Mouse (Mus musculus): ENCODE results near the gene Clec5a. TPM values are rescaled to one million over a fixed set of nuclear protein-coding genes. Genes with fewer than 3 reads are reported as not detected.
A peak's percentile ranks its signal among the peaks of the same experiment; 100 is the strongest.
"Not testable (repeated sequence)": the region's sequence is repeated elsewhere in the genome, so short reads cannot be mapped to it uniquely, and the experiment has no call there.

Clec5a gene
- under 1 TPM; 0.44 to 0.50 TPM for total RNA-seq (2021)

GRCm38 (mm10) chr6:40585645-40586044 is at the start of gene Clec5a:
TSS of gene Clec5a (minus strand) at chr6:40585821.
- no peak for DNase-seq
- intact Hi-C loops (cut with DNase I): no loop called here

- no peak for DNase-seq
- intact Hi-C loops (cut with DNase I): no loop called here
Observed at GRCm38 (mm10) chr6:40634640-40635071, 49.0 kb upstream of the Clec5a start.

GRCm38 (mm10) chr6:40628406-40629000 is 42.9 kb upstream of the Clec5a start, which contains the start of gene Mgam:
TSS of gene Mgam (plus strand) at chr6:40628831.
- intact Hi-C loops (cut with DNase I): no loop called here
- no peak for DNase-seq

- intact Hi-C loops (cut with DNase I): no loop called here
- no peak for DNase-seq
Observed at GRCm38 (mm10) chr6:40626111-40626510, 40.5 kb upstream of the Clec5a start.

GRCm38 (mm10) chr6:40617965-40618364 is 32.3 kb upstream of the Clec5a start:
- peak; percentile 74 for DNase-seq
- intact Hi-C loops (cut with DNase I): loop anchor here (2.0 to 10.0 kb wide), 2 partner anchors 71 to 227 kb away; no protein-coding TSS in a partner anchor

GRCm38 (mm10) chr6:40613260-40613852 is 27.7 kb upstream of the Clec5a start, which contains the start of gene Tas2r138:
TSS of gene Tas2r138 (minus strand) at chr6:40613310.
- no peak for DNase-seq
- intact Hi-C loops (cut with DNase I): loop anchor here (10.0 kb wide), 1 partner anchor 231 kb away; no protein-coding TSS in a partner anchor

- peak; percentile 9 for DNase-seq
- intact Hi-C loops (cut with DNase I): loop anchor here (10.0 kb wide), 1 partner anchor 235 kb away; no protein-coding TSS in a partner anchor
Observed at GRCm38 (mm10) chr6:40610244-40610643, 24.6 kb upstream of the Clec5a start.

GRCm38 (mm10) chr6:40607431-40607830 is 21.8 kb upstream of the Clec5a start:
- DNase-seq: peak; percentile 15
- intact Hi-C loops (cut with DNase I): no loop called here

- intact Hi-C loops (cut with DNase I); DNase-seq: not testable (repeated sequence)
Observed at GRCm38 (mm10) chr6:40598546-40598945, 12.9 kb upstream of the Clec5a start.

- no peak for DNase-seq
- intact Hi-C loops (cut with DNase I): no loop called here
Observed at GRCm38 (mm10) chr6:40594804-40595550, 9.4 kb upstream of the Clec5a start.

- intact Hi-C loops (cut with DNase I): no loop called here
- DNase-seq: no peak
Observed at GRCm38 (mm10) chr6:40588346-40588745, 2.7 kb upstream of the Clec5a start.

GRCm38 (mm10) chr6:40584336-40584735 is 1.3 kb downstream of the Clec5a start:
- intact Hi-C loops (cut with DNase I): no loop called here
- no peak for DNase-seq

- intact Hi-C loops (cut with DNase I): no loop called here
- DNase-seq: no peak
Observed at GRCm38 (mm10) chr6:40576305-40576704, 9.3 kb downstream of the Clec5a start.

GRCm38 (mm10) chr6:40573618-40574017 is 12.0 kb downstream of the Clec5a start:
- intact Hi-C loops (cut with DNase I): no loop called here
- DNase-seq: no peak

GRCm38 (mm10) chr6:40569187-40569586 is 16.4 kb downstream of the Clec5a start, which contains the start of gene Olfr460:
TSS of gene Olfr460 (plus strand) at chr6:40569487.
- intact Hi-C loops (cut with DNase I): no loop called here
- no peak for DNase-seq

- DNase-seq: no peak
Observed at GRCm38 (mm10) chr6:40554950-40555349, 30.7 kb downstream of the Clec5a start, which contains the start of gene Olfr461. TSS of gene Olfr461 (minus strand) at chr6:40555050.

GRCm38 (mm10) chr6:40544690-40545089 is 40.9 kb downstream of the Clec5a start:
- no peak for DNase-seq
- intact Hi-C loops (cut with DNase I): no loop called here

More at GRCm38 (mm10) chr6:40554950-40555349, 30.7 kb downstream of the Clec5a start, which contains the start of gene Olfr461:
- intact Hi-C loops (cut with DNase I): no loop called here

Data from left cerebral cortex, postnatal 4 days (tissue).